Mouse (Mus musculus) ES-Bruce4 (cell line): ENCODE results near the gene AW551984.

ENCODE experiments used
- CTCF ChIP-seq: IDR thresholded peaks from one replicate; pipeline ENCODE4 v1.8.1; 2011; ENCODE audit warnings: low read depth, low read length
- POLR2A ChIP-seq: IDR thresholded peaks from one replicate; pipeline ENCODE4 v1.8.1; 2011; ENCODE audit warnings: low read length; ENCODE audit not compliant: insufficient read depth

DNA sequence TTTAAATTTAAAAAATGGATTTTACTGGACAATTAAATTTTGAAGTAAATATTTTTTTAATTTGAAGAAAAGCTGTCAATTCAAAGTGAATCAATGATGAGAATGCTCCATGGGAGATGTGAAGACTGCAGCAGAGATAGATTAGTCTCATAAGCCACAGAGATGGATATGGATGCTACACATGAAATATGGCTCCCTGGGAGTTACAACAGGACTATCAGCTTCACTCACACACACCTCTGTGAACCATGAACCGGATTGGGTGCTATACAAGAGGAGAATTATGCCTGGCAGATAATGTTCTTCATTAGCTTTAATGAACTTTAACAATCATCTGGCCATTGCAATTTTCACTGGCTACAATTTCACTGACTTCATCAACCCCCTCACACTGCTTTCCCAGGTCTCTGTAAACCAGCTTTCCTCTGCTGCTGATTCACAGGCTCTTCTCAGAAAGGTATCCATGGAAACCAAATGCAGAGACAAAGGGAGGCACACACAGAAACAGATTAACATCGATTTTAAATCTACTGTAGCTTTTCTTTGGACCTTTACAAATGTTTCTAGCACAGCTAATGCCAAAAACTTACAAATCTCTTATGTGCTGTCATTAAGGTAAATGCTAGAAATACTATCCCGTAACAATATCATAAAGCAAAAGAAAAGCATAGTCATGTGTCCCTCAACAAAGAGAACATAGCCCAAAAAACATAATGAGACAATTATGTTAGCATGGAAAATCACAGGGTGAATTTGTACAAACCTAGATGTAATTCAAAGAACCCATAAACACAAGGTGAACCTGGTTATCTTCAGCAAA, 46.5 kb downstream of the AW551984 start:
- no peak for TF ChIP-seq POLR2A
- TF ChIP-seq CTCF = no peak
